19 mouse cellular contexts compared by ENCODE assay signal in the genomic region with DNA sequence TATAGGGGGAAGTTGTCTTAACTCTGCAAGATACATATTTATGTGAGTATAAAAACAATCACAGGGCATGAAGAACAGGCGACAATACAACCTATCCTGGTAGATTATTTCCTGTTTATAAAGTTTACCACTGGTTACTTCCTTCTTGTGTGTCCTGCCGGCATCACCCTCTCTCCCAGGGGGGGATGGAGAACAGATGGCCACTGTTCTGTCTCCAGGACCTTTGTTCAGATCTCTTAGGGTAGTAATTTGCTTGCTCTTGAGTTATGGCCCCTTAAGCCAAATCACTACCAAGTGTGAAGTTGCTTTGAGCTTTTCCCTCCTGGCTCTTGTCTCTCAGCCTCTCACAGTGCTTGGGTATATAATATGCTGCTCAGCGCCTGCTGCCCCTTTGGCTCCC.
A peak's percentile ranks its signal among the peaks of the same experiment; 100 is the strongest.
DNase-seq lines count a peak whose midpoint lies in the region.
"Had no signal": no experiment of that assay in that cellular context is flagged by ENCODE, and none has a peak within 500 bp of the region (broad histone marks: within the 10 kb centered on the region; RNA-seq: fewer than 3 reads in every experiment).

No protein-coding gene starts in this region.

- peak; percentile 14 to 22 for DNase-seq in cerebellum, adult 18-20 months
- no peak for DNase-seq in cerebellum, adult 8-10 months
- DNase-seq in cerebellum, postnatal 36 days = peak; percentile 19 to 21
- no peak for DNase-seq in cerebellum, adult 11 months
- peak; percentile 68 for DNase-seq in heart, adult 11 months
- no peak for DNase-seq in heart, adult 8-10 months (ENCODE audit: low spot score)
- no peak for DNase-seq in layer of hippocampus, postnatal 25 days (ENCODE audit: extremely low spot score in 1 of 2, low spot score in 1 of 2)
- DNase-seq: adrenal gland, adult 8-10 months; gastrocnemius, postnatal 10 days; kidney, adult 18-20 months; kidney, postnatal 4 days; layer of hippocampus, postnatal 36 days; left cerebral cortex, postnatal 4 days; liver; lung, adult 2 months; lung, postnatal 10 days; right cerebral cortex, adult 18-20 months; spleen, adult 18-20 months; thymus, postnatal 14 days had no signal

Comparison
In these comparisons a context has a peak if more than half of its experiments do, and no peak if none do; other contexts are left out.
1. DNase-seq: peak in cerebellum, adult 18-20 months (2 of 2), cerebellum, postnatal 36 days (2 of 2) and heart, adult 11 months (single experiment); none in cerebellum, adult 8-10 months (single experiment), cerebellum, adult 11 months (single experiment), heart, adult 8-10 months (single experiment) and layer of hippocampus, postnatal 25 days (0 of 2).